Mouse (Mus musculus) midbrain, embryonic 14.5 days (tissue): ENCODE data around the gene Pde11a. TPM values are rescaled to one million over a fixed set of nuclear protein-coding genes. Genes with fewer than 3 reads are reported as not detected.
A peak's percentile ranks its signal among the peaks of the same experiment; 100 is the strongest.
"Not testable (repeated sequence)": the region's sequence is repeated elsewhere in the genome, so short reads cannot be mapped to it uniquely, and the experiment has no call there.

Experiments
- ATAC-seq: fragments of 200-750 bp; cut with Nextera tagmentation; 2 replicates; pipeline ENCODE4 v1.8.0; 2017; ENCODE audit warnings: moderate number of reproducible peaks, moderate library complexity; ENCODE audit not compliant: low FRiP score, low TSS enrichment
- DNase-seq: peaks from one replicate; pipeline ENCODE4 v3.0.0-alpha.2; 2015
- H3K27ac ChIP-seq: fragments of 300-500 bp; sonication (generic); replicated peaks from 2 replicates; pipeline ENCODE4 v1.5.1; 2014; ENCODE audit warnings: mild to moderate bottlenecking, low read depth, low read length, moderate library complexity
- H3K27me3 ChIP-seq: fragments of 300-500 bp; sonication (generic); 2 replicates; pipeline ENCODE4 v1.6.1; 2014; ENCODE audit warnings: low read length, control low read depth, mixed read lengths; ENCODE audit not compliant: control insufficient read depth, insufficient read depth
- H3K36me3 ChIP-seq: fragments of 300-500 bp; sonication (generic); 2 replicates; pipeline ENCODE4 v1.6.1; 2014; ENCODE audit warnings: low read length, control low read depth; ENCODE audit not compliant: control insufficient read depth, insufficient read depth
- H3K4me1 ChIP-seq: fragments of 300-500 bp; sonication (generic); 2 replicates; pipeline ENCODE4 v1.6.1; 2014; ENCODE audit warnings: mild to moderate bottlenecking, antibody characterized with exemption, low read length, control low read depth; ENCODE audit not compliant: control insufficient read depth, insufficient read depth
- H3K4me2 ChIP-seq: fragments of 300-500 bp; sonication (generic); 2 replicates; pipeline ENCODE4 v1.6.1; 2014; ENCODE audit warnings: mild to moderate bottlenecking, low read length, moderate library complexity
- H3K4me3 ChIP-seq: fragments of 300-500 bp; sonication (generic); replicated peaks from 2 replicates; pipeline ENCODE4 v1.5.1; 2014; ENCODE audit warnings: low read depth, low read length
- H3K9ac ChIP-seq: fragments of 300-500 bp; sonication (generic); replicated peaks from 2 replicates; pipeline ENCODE4 v1.6.1; 2014; ENCODE audit warnings: mild to moderate bottlenecking, low read length, moderate library complexity
- H3K9me3 ChIP-seq: fragments of 300-500 bp; sonication (generic); 2 replicates; pipeline ENCODE4 v1.6.1; 2016; ENCODE audit warnings: low read length, control low read depth, mixed read lengths; ENCODE audit not compliant: control insufficient read depth
- WGBS: fragments of 180-500 bp; shearing (Covaris S2); extraction: QIAGEN DNeasy Blood & Tissue Kit; methylation state at CpG from one replicate; pipeline ENCODE4 v1.1.7; 2014; 5-methylcytosine and 5-hydroxymethylcytosine counted together
- polyA plus RNA-seq: library from polyadenylated mRNA; unstranded; fragments of >200 nt; fragmentation: Nextera tagmentation; extraction: Ambion mirVana; gene quantifications from 2 replicates; pipeline ENCODE4 v1.2.1, GENCODE M21; 2014

Pde11a gene
- polyA plus RNA-seq, 1 experiment from 2014 or later, result 0.63 TPM

DNA sequence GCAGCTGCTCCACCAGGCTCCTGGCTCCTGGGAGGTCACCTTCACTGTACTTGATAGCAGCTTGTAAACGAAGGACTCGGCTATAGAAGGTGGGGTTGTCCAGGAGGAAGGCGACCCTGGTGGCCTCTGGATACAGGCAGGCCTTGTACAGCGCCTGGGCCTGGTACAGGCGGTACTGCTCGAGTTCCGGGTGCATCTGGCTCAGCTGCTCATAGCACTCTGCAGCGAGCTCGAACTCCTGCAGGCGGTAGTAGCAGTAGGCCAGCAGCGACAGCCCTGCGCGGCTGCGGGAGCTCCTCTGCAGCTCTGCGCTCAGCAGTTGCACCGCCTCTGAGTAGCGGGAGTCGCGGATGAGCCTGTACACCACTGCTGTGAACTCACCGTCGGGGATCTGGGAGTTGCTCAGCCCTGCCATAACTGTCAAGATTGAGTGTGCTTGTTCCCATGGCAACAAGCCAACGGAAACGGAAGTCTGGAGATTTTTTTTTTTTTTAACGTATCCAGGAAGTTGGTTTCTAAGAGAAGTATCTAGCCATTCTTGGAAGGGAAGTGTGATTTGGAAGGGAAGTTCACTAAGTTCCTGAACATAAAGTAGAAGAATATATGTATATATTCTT lies 360.7 kb downstream of the Pde11a start, which contains the start of gene Ttc30a2:
Ttc30a2 (minus strand) TSS at position 419 of the 617 bp plus-strand sequence.
- 26% methylated on average over 15 of the region's 24 CpGs for WGBS
- not testable (repeated sequence) for H3K4me1 ChIP-seq, H3K9me3 ChIP-seq, H3K27ac ChIP-seq, H3K9ac ChIP-seq, H3K4me3 ChIP-seq, H3K4me2 ChIP-seq, H3K36me3 ChIP-seq, H3K27me3 ChIP-seq, ATAC-seq
- peak; percentile 72 for DNase-seq

DNA sequence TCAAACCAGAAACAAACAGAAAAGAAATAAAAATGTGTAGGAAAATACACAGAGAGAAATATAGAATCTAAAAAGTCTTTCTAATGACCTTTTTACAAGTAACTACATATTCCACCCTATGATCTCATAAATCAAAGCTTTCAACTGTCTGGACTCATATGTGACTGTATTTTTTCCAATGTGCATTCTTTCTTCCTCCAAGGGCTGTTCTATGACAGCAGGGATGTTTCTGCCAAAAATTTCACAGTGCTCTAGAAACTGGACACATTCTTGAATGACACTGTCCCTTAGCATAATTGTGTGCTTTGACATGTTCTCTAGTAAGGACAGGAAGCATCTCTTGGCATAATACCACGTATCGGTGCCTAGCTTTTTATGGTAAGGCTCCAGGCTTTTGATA lies 362.5 kb downstream of the Pde11a start:
- not testable (repeated sequence) for H3K9me3 ChIP-seq, H3K27me3 ChIP-seq, H3K4me2 ChIP-seq, ATAC-seq, H3K27ac ChIP-seq, H3K9ac ChIP-seq, DNase-seq, H3K4me3 ChIP-seq, H3K36me3 ChIP-seq, H3K4me1 ChIP-seq
- WGBS, result 89% methylated on average over 2 of the region's 2 CpGs

DNA sequence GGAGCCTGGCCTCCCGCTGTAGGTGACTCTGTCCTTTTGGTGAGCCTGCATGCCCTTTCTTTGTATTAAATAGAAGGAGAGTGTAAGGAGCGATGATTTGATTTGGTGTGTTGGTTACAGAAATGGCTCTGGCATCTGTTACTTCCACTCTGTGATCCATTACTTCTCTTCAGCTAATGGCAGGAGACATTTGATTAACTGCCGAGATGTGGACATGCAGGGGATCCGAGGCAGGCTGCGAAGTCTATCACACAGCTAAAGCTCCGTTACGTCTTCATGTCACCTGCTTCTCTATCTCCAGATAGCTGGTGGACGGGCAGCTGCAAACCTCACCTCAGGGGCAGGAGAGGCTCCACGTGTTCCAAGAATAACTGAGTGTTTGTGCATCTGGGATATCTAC lies 364.4 kb downstream of the Pde11a start:
- H3K4me3 ChIP-seq, result no peak overlapping the region
- H3K27ac ChIP-seq, result no peak overlapping the region
- H3K4me1 ChIP-seq, result no peaks in the 10 kb centered on the region
- no peaks in the 10 kb centered on the region for H3K9me3 ChIP-seq
- H3K9ac ChIP-seq, result no peak overlapping the region
- DNase-seq, result no peak
- no peak for ATAC-seq
- no peak overlapping the region for H3K4me2 ChIP-seq
- no peaks in the 10 kb centered on the region for H3K36me3 ChIP-seq
- no peaks in the 10 kb centered on the region for H3K27me3 ChIP-seq
- 74% methylated on average over 9 of the region's 9 CpGs for WGBS

DNA sequence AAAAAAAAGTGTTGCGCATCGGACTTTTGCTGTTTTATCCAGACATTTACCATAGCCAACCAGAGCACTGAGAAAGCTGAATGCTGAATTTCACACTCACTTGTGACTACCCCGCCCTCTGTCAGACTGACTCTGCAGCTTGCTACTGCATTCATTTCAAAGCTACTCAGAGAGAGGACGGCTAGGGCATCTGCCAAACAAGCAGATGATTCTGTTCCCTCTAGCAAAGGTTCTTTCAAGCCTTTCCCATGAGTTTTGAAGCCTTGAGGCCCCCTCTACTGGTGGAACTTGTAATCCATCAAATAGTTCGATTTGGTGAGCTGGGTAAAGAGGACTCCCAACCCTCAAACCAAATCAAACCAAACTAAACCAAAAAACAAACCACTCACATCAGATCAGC lies 373.6 kb downstream of the Pde11a start:
- ATAC-seq, result no peak
- Histone ChIP-seq H3K27me3 (no peaks in the 10 kb centered on the region), H3K4me3 (no peak overlapping the region), H3K9ac (no peak overlapping the region; the same call in 1 of the 2 replicates), H3K27ac (no peak overlapping the region), H3K36me3 (no peaks in the 10 kb centered on the region), H3K9me3 (no peaks in the 10 kb centered on the region), H3K4me2 (peak overlapping the region; percentile 36), H3K4me1 (peaks cover 20% of the 10 kb centered on the region)
- WGBS, result 18% methylated on average over 5 of the region's 5 CpGs
- peak; percentile 82 for DNase-seq

DNA sequence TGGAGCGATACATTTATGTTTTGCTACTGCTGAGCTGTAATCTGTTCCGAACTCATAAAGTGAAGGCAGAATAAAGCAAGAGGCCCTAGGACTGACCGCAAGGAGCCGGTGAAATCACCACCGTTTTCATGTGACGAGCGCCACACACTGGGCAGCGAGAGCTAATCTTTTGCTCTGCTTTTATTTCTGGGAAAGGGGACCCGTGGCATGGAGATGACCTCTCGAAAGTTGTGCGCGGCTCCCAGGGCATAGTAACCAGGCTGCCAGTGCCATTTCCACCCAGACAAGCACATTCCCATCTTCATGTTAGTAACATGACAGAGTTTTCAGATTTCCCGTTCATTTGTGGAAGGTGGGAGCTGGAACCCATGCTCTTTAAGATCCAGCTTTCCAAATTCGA lies 374.1 kb downstream of the Pde11a start:
- H3K27ac ChIP-seq, result no peak overlapping the region
- DNase-seq, result peak; percentile 71
- H3K9ac ChIP-seq, result peak overlapping the region; percentile 20; the same call in 1 of the 2 replicates
- no peaks in the 10 kb centered on the region for H3K36me3 ChIP-seq
- no peaks in the 10 kb centered on the region for H3K27me3 ChIP-seq
- WGBS, result 15% methylated on average over 14 of the region's 14 CpGs
- H3K4me2 ChIP-seq, result peak overlapping the region; percentile 36
- peaks cover 24% of the 10 kb centered on the region for H3K4me1 ChIP-seq
- H3K4me3 ChIP-seq, result no peak overlapping the region
- H3K9me3 ChIP-seq, result no peaks in the 10 kb centered on the region
- no peak for ATAC-seq

DNA sequence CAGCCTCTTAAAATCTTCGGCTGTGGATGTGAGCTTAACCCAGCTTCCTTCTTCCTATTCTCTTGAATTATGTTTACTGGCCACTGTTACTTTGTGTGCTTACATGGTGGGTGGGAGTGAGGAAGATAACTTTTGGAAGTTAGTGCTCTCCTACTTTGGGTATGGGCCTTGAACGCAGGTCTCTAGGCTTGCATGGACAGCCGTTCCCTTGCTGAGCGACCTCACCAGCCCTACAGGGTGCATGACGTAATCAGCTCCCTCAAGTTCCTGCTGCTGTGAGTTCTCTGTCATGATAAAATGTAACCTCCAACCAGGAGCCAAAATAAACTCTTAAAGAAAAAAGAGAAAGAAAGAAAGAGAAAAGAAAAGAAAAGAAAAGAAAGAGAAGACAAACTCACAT lies 374.5 kb downstream of the Pde11a start:
- no peak for DNase-seq
- H3K27ac ChIP-seq, result no peak overlapping the region
- H3K27me3 ChIP-seq, result no peaks in the 10 kb centered on the region
- H3K4me2 ChIP-seq, result peak overlapping the region; percentile 36; the same call in 1 of the 2 replicates
- ATAC-seq, result no peak
- no peak overlapping the region for H3K9ac ChIP-seq
- H3K4me1 ChIP-seq, result peaks cover 29% of the 10 kb centered on the region
- 79% methylated on average over 5 of the region's 5 CpGs for WGBS
- no peaks in the 10 kb centered on the region for H3K36me3 ChIP-seq
- H3K4me3 ChIP-seq, result no peak overlapping the region
- H3K9me3 ChIP-seq, result no peaks in the 10 kb centered on the region

DNA sequence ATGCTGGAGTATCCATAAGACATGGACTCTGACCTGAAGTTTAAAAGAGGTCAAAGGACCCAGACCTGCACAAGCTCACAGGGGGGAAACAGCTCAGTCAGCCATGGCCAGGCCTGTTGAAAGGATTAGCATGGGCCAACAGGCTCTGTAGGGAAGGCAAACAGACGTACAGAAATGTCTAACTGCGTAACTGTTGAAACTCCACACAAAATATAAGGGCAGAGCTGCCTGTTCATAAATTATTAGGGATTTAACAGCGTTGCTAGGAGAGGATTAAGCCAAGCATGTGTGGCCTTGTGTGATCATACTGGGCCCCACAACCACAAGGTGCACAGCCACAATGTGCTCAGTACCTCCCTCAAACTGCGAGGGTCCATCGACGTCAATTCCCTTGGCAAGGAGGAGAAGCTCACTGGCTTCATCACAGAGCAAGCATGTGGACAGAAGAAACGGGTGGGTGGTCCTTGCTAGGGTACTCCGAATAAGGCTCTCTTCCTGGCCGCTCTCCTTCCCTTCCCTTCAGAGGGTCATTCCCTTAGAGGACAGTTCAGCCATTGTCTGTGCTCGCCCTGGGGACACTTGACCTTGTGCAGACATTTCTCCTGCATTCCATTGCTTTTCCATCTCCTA lies 375.2 kb downstream of the Pde11a start:
- no peak overlapping the region for H3K4me2 ChIP-seq
- ATAC-seq (no peak), DNase-seq (no peak)
- no peak overlapping the region for H3K4me3 ChIP-seq
- H3K36me3 ChIP-seq, result no peaks in the 10 kb centered on the region
- WGBS, result 39% methylated on average over 10 of the region's 10 CpGs
- H3K9me3 ChIP-seq, result no peaks in the 10 kb centered on the region
- no peaks in the 10 kb centered on the region for H3K27me3 ChIP-seq
- H3K4me1 ChIP-seq, result peaks cover 30% of the 10 kb centered on the region
- H3K27ac ChIP-seq, result no peak overlapping the region
- no peak overlapping the region for H3K9ac ChIP-seq

DNA sequence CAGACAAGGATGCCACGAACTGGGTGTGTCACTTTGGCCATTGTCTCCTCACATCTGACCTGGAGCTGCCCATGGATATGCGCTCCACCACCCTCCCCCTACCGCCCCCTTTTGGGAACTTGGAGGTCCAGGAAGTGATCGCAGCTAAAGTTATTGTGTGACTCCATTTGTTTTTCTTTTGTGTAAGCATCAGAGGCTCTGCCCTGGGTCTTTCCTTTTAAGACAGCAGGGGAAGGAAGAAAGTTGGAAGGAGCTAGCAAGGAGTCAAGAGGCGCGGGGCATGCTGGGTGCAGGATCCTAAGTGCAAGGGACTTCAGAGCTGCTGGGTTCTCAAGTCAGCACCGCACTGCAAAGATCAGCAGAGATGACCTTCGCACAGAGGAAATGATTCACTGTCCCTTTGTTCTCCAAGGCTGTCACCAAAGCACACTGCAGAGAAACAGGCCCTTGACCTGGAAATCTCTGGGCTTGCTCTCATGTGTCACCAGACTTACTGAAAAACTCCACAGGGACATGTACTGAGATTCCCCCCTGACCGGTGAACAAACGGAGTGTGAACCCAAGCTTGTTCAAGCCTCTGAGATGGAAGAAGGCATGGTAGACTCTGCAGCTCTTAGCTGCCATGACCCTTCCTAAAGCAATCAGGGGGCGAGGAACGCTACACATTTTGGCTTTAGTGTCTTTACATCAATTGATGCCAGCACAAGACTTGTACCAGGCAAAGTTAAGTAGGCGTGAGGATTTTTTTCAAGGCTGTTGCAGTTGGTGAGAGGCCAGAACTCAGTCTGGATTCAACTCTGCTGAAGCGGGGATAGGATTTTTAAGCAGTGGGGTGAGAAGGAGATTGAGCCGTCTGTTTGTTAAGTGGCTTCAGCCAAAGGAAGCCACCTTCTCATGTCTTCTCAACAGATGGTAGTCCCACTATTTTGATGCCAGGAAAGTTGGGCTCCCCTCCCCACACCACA lies 377.9 kb downstream of the Pde11a start:
- Histone ChIP-seq H3K27me3 (no peaks in the 10 kb centered on the region), H3K9me3 (no peaks in the 10 kb centered on the region), H3K27ac (peak overlapping the region; percentile 67), H3K9ac (peak overlapping the region; percentile 36; the same call in 1 of the 2 replicates), H3K4me3 (no peak overlapping the region), H3K4me2 (peak overlapping the region; percentile 45), H3K36me3 (no peaks in the 10 kb centered on the region), H3K4me1 (peaks cover 30% of the 10 kb centered on the region)
- DNase-seq (no peak), ATAC-seq (no peak)
- WGBS, result 57% methylated on average over 15 of the region's 15 CpGs
